Mouse (Mus musculus): ENCODE measurements around the gene Lcp1.
"Not testable (repeated sequence)": the region's sequence is repeated elsewhere in the genome, so short reads cannot be mapped to it uniquely, and the experiment has no call there.

Lcp1 gene

DNA sequence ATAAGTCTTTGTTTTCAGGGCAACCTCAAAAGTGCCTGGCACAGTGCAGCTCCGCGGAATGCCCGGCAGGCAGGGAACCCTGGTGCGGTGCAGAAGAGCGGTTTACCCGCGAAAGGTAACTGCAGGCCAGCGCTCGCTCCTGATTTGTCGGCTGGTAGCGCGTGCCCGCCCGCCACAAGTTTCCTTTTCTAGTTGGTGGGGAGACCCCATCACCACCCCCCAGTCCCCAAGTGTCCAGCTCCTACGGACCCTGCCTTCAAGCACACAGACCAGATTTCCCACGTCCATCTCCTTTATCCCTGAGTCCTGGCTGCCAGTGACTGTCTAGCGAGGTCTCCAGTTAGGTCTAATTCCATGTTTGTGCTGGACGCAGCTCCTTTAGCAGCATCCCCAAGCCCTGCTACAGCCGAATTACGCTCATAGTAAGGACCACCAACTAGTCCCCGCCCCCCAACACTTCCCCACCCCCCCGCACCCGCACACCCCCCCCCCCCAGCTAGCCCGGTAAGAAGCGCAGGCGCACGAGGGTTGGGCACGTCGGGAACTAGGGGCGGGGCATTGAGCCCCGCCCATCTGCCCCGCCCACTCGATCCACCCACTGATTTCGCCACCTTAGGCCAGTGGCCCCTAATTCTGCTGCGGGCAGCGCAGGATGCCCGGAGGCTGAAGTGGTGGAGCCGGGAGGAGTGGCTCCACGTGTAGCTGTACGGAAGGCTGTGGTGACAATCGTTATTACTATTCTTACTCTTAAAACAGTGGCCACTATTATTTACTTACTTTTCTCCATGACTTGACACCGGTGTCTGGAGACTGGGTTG, at the start of gene Lcp1, which contains the start of gene Lrrc63:
Lcp1 (plus strand) TSS at position 601 of the 818 bp plus-strand sequence.
Lrrc63 (minus strand) TSS at position 381 of the 818 bp plus-strand sequence.
- DNase-seq, result peak; percentile 86

GRCm38 (mm10) chr14:75102956-75103355, 27.9 kb upstream of the Lcp1 start:
- no peak for DNase-seq

DNA sequence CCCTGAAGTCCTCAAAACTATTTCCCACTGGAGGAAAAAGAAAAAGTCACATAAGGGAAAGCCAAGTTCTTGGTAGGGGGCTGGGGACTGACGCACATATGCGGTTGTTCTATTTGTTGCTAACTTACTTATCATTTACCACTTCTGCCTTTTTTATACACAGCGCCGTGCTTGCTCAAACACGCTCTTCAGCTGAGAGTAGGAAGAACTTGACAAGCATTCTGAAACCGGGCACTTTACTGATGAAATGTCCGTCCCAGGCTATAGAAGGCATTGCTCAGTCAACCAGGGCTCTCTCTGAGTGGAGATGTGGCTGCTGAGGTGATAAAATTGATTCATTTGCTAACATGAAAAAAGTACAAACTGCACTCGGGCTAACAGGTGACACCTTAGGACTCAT, 9.2 kb upstream of the Lcp1 start:
- DNase-seq, result no peak

GRCm38 (mm10) chr14:75131324-75131935, 529 bp downstream of the Lcp1 start:
- DNase-seq, result no peak

DNA sequence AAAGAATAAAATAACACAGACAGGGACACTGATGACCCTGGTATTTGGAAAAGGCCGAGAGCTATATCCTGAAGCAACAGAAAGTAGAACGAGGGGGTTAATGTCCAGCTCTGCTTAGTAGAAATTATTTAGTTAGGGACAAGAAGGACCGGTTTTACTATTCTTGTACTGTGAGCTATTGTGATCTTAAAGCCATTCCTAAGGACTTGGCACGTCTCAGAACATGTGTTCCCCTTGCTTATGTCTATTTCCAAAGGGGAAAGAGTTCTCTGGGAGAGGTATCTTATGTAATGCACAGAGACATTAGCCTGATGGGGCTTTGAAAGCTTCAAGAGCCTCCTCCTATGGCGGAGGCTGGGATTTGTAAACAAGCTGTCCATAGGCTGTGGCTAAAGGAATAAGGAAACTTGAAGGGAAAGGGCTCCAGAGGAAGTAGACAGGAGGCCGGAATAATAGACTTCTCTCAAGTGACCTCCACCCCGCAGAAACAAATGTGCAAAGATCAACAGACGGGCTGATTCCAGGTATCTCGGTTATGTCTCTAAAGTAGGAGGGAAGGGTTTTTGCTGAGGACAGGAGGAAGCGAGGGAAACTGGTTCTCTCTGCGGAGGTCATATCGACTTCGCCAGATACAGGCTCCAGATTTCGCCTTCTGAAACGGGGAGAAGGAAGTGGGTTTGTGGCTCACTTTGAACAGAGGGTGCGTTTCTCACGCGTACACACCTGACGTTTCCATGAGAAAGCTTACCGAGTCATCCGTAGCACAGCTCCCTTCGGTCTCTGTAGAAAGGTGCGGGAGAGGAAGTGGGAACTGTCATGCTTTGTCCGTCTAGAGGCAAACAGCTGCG, 5.4 kb downstream of the Lcp1 start:
- no peak for DNase-seq

DNA sequence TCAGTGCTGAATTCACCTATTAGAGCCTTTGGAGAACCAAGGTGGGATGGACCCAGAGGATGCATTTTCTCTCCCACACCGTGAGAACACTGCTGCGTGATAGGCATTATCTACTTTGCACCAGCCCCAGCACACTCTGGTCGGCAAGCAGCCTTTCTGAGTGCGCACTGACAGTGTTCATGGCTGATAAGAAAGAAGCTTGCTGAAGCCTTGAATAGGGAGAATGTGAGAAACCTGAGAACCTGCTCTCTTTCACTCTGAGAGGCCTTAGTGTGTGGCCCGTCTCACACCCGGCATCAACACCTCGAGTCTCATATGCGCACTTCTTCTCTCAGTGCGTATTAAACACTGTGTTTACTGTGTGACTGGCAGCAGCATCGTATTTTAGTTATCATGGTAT, 7.6 kb downstream of the Lcp1 start:
- no peak for DNase-seq

- DNase-seq, result no peak
These were observed 8.3 kb downstream of the Lcp1 start for GRCm38 (mm10) chr14:75139225-75139624.

DNA sequence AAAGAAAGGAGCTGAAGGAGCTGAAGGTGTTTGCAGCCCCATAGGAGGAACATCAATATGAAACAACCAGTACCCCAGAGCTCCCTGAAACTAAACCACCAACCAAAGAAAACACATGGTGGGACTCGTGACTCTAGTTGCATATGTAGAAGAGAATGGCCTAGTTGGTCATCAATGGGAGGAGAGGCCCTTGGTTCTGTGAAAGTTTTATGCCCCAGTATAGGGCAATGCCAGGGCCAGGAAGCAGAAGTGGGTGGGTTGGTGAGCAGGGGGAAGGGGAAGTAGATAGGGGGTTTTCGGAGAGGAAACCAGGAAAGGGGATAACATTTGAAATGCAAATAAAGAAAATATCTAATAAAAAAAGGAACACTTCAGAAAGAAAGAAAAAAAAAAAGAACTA, 16.8 kb downstream of the Lcp1 start:
- not testable (repeated sequence) for DNase-seq

DNA sequence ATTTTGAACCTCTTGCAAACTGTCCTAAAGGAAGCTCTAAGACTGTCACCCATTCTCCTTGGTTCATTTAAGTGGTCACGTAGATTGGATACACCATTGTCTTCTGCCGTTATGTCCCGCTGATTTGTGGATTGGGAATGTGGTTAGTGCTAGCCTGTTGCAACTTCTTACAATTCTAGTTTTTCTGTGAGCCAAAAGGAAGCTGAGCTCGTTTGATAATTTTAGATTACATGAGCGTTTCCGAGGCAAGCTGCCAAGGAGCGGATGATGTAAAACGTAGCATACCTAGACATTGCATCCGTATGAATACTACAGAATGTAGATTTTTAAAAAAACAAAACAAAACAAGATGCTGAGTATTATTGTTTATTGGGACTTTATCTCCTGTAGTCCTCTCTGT, 17.3 kb downstream of the Lcp1 start:
- DNase-seq, result peak; percentile 23

- no peak for DNase-seq
These were observed 19.8 kb downstream of the Lcp1 start for GRCm38 (mm10) chr14:75150653-75151052.

DNA sequence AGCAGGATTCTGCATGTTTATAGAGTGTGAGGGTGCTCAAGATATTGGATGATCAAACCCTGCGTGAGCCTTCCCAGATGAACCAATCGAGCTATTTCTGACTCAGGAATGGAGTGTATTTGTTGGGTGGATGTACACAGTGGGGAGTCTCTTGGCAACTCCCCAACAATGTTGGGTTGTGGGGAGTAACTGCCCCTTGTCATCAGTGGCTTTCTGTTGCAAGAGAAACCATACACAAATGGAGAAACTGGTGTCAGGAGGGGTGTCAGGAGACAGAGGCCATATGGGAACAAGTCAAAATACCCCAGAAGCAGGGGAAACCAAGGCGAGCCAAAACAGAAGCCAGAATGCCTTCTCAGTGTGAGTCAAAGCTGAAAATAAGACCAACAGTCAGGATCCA, 20.2 kb downstream of the Lcp1 start:
- no peak for DNase-seq

DNA sequence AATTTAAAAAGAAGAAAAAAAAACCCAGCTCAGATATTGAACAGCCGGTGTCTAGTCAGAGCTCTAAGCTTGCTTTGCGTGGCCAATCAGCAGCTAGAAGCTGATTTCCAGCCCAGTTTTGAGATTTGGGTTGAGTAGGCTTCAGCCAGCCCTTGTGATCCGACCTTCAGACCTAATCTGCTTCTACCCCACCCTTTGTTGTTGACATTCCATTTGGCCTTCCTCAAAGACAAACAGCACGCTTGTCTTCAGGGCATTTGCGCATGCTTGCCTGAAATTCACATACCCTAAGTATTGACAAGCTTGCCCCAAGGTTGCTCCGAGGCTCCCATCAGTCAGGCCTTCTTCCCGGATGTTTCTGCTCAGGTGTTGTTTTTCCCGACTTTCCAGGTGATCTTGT, 23.6 kb downstream of the Lcp1 start:
- no peak for DNase-seq

- no peak for DNase-seq
These were observed 28.5 kb downstream of the Lcp1 start for GRCm38 (mm10) chr14:75159375-75159774.

GRCm38 (mm10) chr14:75163866-75164265, 33.0 kb downstream of the Lcp1 start:
- DNase-seq, result no peak

DNA sequence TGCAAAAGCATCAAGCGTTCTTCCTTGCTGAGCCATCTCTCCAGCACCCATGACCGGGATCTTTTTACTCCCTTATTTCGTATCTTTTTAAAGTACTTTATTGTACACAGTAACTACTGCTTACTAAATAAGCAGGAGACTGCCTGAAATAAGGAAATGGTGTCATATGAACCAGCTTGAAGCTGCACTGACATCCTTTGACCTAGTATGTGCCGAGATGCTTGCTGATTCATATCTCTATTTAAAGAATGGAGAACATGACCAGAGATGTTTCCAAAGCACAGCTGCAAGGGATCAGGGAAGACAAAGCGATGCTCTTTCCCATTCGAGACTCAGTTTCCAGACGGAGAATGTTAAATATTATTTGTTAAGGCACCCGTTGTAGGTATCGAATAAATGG, 33.4 kb downstream of the Lcp1 start:
- no peak for DNase-seq

GRCm38 (mm10) chr14:75165574-75166131, 34.8 kb downstream of the Lcp1 start:
- DNase-seq, result no peak

- DNase-seq, result no peak
These were observed 37.6 kb downstream of the Lcp1 start for GRCm38 (mm10) chr14:75168501-75168900.

DNA sequence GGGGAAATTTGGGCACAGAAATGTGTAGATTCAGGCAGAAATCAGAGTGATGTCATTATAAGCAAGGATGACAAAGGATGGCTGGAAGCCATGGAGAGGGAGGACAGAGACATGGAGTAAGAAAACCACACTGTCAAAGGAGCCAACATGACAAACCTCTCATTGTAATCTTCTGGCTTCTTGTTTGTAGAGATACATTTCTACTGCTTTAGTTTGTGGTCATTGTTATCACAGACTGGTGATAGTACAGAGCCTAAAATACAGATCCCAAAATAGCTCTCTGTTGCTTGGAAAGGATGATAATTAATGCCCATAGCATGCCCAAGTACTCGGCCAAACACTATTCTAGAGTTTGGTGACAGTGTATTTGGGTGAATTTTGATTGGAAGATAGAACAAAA, 39.6 kb downstream of the Lcp1 start:
- DNase-seq, result no peak

GRCm38 (mm10) chr14:75174296-75174695, 43.4 kb downstream of the Lcp1 start:
- no peak for DNase-seq

DNA sequence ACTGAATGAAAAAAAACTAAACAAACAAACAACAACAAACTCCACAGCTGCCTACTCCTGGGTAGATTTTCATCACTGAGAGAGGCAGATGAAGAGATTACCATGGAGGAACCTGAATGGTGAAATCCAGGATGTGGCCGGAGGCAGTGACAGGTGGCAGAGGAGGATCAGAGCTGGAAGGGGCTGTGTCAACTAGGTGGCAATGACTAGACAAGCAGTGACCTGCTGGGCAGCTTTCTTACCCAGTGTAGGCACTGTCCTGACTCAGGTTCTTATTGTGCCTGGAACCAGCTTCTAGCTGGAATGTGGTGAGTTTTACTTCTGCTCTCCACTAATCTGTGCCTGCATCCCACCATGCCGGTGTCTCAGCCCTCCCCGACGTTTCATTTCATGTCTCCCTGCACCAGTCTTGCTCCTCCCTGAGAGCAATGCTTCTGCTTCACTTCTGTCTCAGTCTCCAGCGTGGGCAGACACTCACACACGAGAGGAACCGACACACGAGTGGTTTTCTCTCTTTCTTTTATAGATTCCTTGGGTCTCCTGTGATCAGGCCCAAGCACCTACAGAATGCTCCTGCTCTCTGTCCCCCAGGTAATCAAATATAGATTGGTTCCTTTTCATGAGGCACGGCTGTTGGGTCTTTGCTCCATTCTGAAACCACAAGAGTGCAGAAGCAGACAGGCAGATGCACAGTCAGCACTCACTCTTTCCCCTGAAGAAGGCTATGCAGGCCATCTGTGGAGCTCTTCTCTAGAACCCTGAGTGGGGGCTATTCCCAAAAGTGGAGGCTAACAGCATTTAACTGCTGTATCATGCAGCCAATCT, 44.0 kb downstream of the Lcp1 start:
- no peak for DNase-seq

DNA sequence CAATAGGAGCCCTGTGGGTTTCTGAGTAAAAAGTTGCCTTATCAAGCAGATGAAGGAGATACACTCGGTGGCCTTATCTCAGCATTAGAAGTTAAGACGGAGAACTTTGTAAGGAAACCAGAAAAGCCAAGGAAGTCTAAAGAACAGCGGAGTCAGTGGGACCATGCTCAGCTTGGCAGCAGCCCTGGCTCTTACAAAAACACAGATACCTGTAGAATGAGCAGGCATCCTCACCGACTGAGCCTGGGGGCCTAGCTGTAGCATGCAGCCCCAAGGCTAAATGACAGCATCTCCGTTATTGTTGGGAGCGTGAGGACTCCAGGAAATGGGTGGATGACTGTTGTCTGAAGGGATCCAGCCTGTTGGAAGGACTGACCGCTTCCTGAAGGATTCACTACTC, 44.9 kb downstream of the Lcp1 start:
- no peak for DNase-seq

- DNase-seq, result peak; percentile 20
These were observed 45.6 kb downstream of the Lcp1 start for GRCm38 (mm10) chr14:75176425-75177045.
